Mouse (Mus musculus): Measurements from ENCODE around the gene Mnt. TPM values are rescaled to one million over a fixed set of nuclear protein-coding genes. Genes with fewer than 3 reads are reported as not detected.

The Mnt gene
- polyA plus RNA-seq, 2 experiments: 1.2 to 2.5 TPM

DNA sequence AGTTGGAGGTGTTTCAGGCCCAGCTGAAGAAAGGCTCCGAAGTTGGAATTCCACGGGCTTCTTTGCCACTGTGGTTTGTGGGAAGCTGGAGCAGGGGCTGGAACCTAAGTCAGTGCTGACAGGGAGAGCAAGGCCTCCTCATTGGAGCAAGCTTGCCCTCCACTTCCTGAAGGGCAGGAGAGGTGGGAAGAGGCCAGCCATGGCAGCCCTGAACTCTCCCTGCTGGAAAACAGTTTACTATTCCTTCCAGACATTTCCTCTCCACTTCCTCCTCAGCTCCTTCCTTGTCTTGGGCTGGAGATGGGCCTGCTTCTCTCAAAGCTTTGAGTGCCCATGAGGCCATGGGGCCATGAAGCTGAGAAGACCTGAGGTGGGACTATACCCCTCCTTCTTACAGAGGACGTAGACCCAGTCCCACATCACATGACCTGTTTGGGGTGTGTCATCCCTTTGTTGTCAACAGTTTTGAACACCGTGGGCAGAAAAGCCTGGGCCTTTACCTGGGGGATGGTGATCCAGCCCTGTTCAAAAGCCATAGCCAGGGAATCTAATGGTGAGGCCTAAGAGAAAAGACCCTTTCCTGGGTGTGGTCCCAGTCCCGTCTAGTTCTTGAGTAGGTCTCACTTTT lies 4.0 kb downstream of the Mnt start:
- Histone ChIP-seq H3K4me2 (ENCODE audit: low read depth) (no peak overlapping the region), H3K4me1 (replicated peaks; ENCODE audit: control insufficient read depth in 2 of 2, insufficient read depth in 2 of 2, low read length in 1 of 2) (peaks cover 31 to 44% of the 10 kb centered on the region in 2 experiments), H3K27ac (peak overlapping the region; percentile 49), H3K9me3 (ENCODE audit: control insufficient read depth, low read length) (no peaks in the 10 kb centered on the region), H3K36me3 (replicated peaks; ENCODE audit: control insufficient read depth, insufficient read depth, low read depth) (no peaks in the 10 kb centered on the region), H3K9ac (replicated peaks) (no peak overlapping the region; the same call in 1 of the 2 replicates), H3K4me3 (ENCODE audit: insufficient read depth in 1 of 2, low read depth in 2 of 2, low read length in 2 of 2) (no peak overlapping the region), H3K27me3 (ENCODE audit: control insufficient read depth, insufficient read depth, low read length) (no peaks in the 10 kb centered on the region)
- 32% methylated on average over 5 of the region's 5 CpGs for WGBS (ENCODE audit: insufficient replicate concordance)
- ATAC-seq (ENCODE audit: insufficient read depth) (no peak), DNase-seq (ENCODE audit: low read depth in 3 of 3, low spot score in 3 of 3) (no peak)
- no peak for TF ChIP-seq CTCF (IDR thresholded peaks at IDR 0.05; ENCODE audit: low read depth)
- no peak for TF ChIP-seq EP300 (IDR thresholded peaks at IDR 0.05; ENCODE audit: low read depth)

DNA sequence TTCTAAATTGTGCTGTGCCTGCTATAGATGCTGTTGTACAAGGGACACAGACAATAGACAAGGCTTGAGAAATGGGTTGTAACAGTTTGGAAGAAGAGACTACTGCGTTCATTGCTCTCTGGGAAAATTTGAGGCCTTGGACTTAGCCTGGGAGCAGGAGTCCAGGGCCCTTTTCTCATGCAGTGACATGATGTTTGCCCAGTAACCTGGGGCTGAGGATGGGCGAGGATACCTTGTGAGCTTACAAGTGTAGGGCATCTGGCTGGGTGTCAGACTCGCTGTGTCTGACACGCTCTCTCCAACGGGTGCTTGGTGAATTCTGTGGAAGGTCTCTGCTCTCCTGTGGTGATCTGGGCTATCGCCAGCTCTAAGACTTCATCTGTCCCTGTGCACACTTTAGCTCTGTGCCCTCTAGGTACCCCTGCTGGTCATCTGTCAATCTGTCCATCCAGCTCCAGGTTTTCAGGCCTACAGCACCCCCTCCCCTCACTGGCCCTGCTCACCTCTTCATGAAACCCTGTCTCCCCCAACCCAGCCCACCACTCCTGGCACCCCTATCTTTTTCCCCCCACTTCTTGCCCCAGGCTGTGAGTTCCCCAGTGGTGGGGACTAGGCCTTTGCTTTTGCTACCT lies 5.0 kb downstream of the Mnt start:
- Histone ChIP-seq H3K4me1 (replicated peaks; ENCODE audit: control insufficient read depth in 2 of 2, insufficient read depth in 2 of 2, low read length in 1 of 2) (peaks cover 31 to 44% of the 10 kb centered on the region in 2 experiments), H3K4me2 (ENCODE audit: low read depth) (no peak overlapping the region), H3K36me3 (replicated peaks; ENCODE audit: control insufficient read depth, insufficient read depth, low read depth) (no peaks in the 10 kb centered on the region), H3K27me3 (ENCODE audit: control insufficient read depth, insufficient read depth, low read length) (no peaks in the 10 kb centered on the region), H3K27ac (no peak overlapping the region), H3K9me3 (ENCODE audit: control insufficient read depth, low read length) (no peaks in the 10 kb centered on the region), H3K9ac (replicated peaks) (no peak overlapping the region), H3K4me3 (ENCODE audit: insufficient read depth in 1 of 2, low read depth in 2 of 2, low read length in 2 of 2) (no peak overlapping the region)
- no peak for TF ChIP-seq EP300 (IDR thresholded peaks at IDR 0.05; ENCODE audit: low read depth)
- TF ChIP-seq CTCF (IDR thresholded peaks at IDR 0.05; ENCODE audit: low read depth): no peak
- WGBS (ENCODE audit: insufficient replicate concordance): 83% methylated on average over 6 of the region's 6 CpGs
- no peak for DNase-seq (ENCODE audit: low read depth in 3 of 3, low spot score in 3 of 3)
- ATAC-seq (ENCODE audit: insufficient read depth): no peak

DNA sequence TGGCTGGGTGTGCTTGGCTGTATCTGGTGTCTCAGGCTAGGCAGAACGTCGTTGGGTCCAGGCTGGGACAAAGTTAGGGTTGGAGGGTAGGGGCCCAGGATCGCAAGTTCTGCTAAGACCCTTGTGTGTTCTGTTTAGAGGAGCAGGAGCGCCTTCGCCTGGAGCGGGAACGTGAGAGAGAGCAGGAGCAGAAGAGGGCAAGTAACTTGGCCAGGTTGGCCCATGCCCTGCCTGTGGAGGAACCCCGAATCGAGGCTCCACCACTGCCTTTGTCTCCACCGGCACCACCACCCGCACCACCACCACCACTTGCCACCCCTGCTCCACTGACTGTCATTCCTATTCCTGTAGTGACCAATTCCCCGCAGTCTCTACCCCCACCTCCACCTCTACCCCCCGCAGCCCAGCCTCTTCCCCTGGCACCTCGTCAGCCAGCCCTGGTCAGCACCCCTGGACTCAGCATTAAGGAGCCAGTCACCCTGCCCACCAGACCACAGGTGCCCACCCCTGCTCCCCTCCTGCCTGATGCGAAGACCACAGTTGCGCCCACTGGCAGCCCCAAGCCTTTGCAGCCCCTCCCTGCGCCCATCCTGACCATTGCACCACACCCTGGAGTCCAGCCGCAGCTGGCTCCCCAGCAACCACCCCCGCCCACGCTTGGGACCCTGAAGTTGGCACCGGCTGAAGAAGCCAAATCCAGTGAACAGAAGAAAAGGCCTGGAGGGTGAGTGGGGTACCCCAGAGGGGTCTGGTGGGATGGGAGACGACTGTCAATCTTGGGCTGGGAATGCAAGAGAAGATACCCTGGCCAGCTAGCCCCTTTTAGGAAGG lies 5.7 kb downstream of the Mnt start:
- H3K27ac ChIP-seq: peak overlapping the region; percentile 93
- ATAC-seq (ENCODE audit: insufficient read depth): no peak
- TF ChIP-seq CTCF (IDR thresholded peaks at IDR 0.05; ENCODE audit: low read depth) (no peak), EP300 (IDR thresholded peaks at IDR 0.05; ENCODE audit: low read depth) (no peak)
- H3K27me3 ChIP-seq (ENCODE audit: control insufficient read depth, insufficient read depth, low read length): no peaks in the 10 kb centered on the region
- DNase-seq (ENCODE audit: low read depth in 3 of 3, low spot score in 3 of 3): no peak
- no peaks in the 10 kb centered on the region for H3K9me3 ChIP-seq (ENCODE audit: control insufficient read depth, low read length)
- H3K4me1 ChIP-seq (replicated peaks; ENCODE audit: control insufficient read depth in 2 of 2, insufficient read depth in 2 of 2, low read length in 1 of 2): peaks cover 31 to 44% of the 10 kb centered on the region in 2 experiments
- 89% methylated on average over 22 of the region's 22 CpGs for WGBS (ENCODE audit: insufficient replicate concordance)
- no peak overlapping the region for H3K9ac ChIP-seq (replicated peaks)
- H3K4me2 ChIP-seq (ENCODE audit: low read depth): peak overlapping the region; percentile 99
- H3K36me3 ChIP-seq (replicated peaks; ENCODE audit: control insufficient read depth, insufficient read depth, low read depth): no peaks in the 10 kb centered on the region
- no peak overlapping the region for H3K4me3 ChIP-seq (ENCODE audit: insufficient read depth in 1 of 2, low read depth in 2 of 2, low read length in 2 of 2)

DNA sequence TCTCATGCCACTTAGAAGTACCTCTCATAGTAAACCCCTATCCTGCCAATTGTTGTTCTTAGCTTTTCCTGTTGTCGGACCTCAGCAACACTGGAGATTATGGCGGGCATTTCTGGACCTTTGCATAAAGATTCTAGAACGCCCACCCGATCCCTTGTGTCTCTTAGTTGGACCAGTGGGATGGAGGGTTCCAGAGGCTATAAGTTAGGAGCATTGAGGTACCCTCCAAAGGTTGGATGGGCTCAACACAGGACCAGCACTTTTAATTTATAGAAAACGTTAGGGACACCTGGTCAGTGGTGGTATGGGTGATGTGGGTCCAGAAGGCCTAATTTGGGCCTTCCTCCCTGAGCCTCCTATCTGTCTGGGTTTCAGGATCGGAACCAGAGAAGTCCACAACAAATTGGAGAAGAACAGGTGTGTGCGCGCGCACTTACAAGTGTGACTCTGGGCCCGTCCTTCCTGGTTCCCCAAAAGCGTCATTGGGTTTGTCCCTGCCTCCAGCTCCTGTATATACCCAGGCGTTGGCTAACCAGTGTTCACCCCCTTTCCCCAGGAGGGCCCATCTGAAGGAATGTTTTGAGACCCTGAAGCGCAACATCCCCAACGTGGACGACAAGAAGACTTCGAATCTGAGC lies 6.5 kb downstream of the Mnt start:
- Histone ChIP-seq H3K36me3 (replicated peaks; ENCODE audit: control insufficient read depth, insufficient read depth, low read depth) (no peaks in the 10 kb centered on the region), H3K9ac (replicated peaks) (peak overlapping the region; percentile 83), H3K9me3 (ENCODE audit: control insufficient read depth, low read length) (no peaks in the 10 kb centered on the region), H3K27ac (peak overlapping the region; percentile 93), H3K4me1 (replicated peaks; ENCODE audit: control insufficient read depth in 2 of 2, insufficient read depth in 2 of 2, low read length in 1 of 2) (peaks cover 31 to 44% of the 10 kb centered on the region in 2 experiments), H3K4me3 (ENCODE audit: insufficient read depth in 1 of 2, low read depth in 2 of 2, low read length in 2 of 2) (peak overlapping the region; percentile 33 to 63), H3K27me3 (ENCODE audit: control insufficient read depth, insufficient read depth, low read length) (no peaks in the 10 kb centered on the region), H3K4me2 (ENCODE audit: low read depth) (peak overlapping the region; percentile 99)
- DNase-seq (ENCODE audit: low read depth in 3 of 3, low spot score in 3 of 3) (no peak), ATAC-seq (ENCODE audit: insufficient read depth) (peak; percentile 4)
- WGBS (ENCODE audit: insufficient replicate concordance): 37% methylated on average over 16 of the region's 16 CpGs
- TF ChIP-seq CTCF (IDR thresholded peaks at IDR 0.05; ENCODE audit: low read depth) (no peak), EP300 (IDR thresholded peaks at IDR 0.05; ENCODE audit: low read depth) (no peak)

All from liver, embryonic 14.5 days (tissue).